Mouse (Mus musculus): ENCODE measurements at regions not wholly inside any gene's neighbourhood (a gene's known extent, or its start where the extent isn't known, plus 50 kb on each side); places are given as distances from the start of the nearest gene placed in this dataset.

DNA sequence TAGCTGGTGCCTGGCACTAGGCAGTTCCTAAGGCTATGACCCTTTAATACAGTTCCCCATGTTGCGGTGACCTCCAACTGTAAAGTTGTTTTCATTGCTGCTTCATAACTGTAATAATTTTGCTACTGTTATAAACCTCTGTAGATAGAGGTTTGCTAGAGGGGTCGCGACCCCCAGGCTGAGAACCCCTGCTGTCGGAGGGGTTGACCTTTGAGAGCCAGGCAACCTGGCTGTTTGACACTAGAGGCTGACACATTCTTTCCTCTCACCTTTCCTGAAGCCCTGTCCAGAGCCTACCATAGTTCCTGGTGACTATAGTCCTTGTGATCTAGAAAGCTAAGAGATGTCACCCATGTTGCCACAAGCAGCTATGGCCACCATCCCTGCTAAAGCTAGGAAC is 272.9 kb downstream of the Matn1 start:
- DNase-seq = no peak

DNA sequence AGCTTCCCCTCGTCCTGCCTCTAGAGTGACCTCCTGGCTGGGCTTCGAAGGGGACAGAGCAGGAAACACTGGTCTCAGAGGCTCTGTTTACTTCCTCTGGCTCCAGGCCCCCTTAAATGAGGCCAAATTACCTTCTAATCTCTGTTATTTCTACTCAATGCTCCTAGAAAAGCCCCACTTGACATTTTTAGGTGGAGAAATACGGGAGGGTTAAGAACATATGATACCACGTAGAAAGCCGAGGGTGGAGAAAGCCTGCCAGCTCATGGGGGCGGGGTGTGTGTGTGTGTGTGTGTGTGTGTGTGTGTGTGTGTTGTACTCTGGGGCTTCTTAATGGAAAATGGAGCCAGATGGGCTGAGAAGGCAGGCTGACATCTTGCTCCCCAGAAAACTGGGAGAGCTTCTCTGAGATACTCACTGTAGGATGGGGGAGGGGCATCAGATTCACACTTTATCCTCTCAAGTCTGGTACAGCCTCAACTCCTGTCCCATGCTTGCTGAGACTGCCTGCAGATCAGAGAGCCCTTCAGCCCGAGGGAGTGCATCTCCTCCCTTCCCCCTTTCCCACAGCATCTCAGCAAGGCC is 273.5 kb downstream of the Matn1 start:
- DNase-seq = no peak

DNA sequence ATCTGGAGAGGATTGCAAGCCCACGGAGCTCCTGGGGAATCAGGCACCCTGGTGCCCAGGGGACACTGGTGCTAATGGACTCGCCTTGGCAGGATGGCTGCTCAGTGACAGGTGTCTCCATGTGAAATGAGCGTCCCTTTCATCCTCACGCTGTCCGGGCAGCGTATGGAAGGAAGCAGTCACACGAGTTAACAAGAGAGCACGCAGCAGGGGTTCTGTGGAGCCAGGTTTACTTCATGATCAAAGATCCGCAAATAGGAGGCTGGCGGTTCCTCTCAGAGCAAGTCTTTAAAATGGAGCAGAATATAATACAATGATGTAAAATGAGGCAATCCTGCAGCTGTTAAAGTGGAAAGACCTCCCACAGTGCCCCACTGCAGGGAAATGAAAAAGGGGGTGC is 276.8 kb downstream of the Matn1 start:
- DNase-seq = no peak

DNA sequence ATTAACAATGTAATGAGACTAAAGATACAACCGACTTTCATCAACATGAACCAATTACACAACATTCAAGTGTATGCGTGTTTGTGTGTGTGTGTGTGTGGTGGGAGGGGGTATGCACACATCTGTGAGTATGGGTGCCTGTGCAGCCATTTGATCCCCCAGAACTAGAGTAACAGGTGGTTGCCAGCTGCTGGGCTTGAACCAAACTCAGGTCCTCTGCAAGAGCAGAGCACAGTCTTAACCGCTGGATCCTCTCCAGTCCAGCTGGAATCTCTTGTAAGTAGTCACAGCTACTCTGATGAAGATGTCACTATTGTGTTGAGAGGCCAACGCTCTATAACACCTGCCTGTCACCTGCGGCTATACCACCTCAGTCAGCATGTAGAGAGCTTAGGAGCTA is 286.2 kb downstream of the Matn1 start:
- no peak for DNase-seq

DNA sequence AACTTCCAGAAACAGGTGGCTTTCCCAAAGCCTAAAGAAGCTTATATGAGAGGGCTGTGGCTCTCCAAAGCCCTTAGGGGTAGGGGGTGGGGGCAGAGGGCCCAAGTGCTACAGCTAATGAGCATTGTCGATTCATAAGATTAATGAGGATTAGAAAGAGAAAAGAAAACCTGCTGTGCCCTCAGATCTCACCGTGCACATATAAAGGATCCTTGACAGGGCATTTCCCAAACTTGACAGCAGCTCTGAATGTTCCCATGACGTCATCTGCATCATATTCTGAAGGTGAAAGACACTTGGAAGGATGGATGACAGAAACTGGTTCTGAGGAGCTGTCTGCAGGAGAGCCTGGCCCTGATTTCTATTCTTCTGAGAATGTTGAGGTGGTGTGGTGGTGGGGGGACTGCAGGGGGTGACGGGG is 292.4 kb downstream of the Matn1 start:
- no peak for DNase-seq

DNA sequence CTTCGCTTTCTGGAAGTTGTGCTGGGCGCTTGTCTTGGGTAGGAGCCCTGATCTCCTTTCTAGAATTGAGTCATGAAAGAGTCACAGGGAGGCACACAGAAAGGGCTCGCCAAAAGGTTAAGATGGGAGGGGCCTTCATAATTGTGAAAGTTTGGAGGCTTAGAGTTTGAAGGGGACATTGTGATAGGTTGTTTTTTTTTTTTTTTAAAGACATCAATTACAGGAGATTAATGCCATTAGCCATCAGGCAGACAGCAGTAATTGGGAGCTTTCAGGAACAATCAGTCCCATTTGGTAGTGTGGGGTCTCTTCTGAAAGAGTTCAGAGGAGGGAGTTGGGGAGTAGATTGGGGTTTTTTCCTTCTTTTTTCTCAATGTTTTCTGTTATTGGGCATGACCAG is 294.4 kb downstream of the Matn1 start:
- DNase-seq = no peak

DNA sequence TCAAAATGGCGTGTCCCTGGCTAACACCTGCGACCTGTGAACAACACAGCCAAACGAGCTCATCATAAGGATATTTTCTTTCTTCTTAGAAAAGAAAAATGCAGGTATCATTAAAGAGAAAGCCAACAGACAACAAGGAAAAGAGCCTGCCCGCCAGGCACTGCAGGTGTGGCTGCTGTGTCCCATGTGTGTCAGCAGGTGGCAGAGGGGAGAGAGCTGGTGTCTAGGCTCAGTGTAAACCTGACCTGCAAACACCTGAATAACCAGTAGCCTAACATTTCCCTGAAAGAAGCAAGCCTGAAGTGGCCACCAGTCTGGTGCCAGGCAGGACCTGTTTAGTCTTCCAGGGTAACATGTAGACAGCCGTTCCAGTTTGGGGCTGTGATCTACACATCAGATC is 294.9 kb downstream of the Matn1 start:
- DNase-seq = no peak

DNA sequence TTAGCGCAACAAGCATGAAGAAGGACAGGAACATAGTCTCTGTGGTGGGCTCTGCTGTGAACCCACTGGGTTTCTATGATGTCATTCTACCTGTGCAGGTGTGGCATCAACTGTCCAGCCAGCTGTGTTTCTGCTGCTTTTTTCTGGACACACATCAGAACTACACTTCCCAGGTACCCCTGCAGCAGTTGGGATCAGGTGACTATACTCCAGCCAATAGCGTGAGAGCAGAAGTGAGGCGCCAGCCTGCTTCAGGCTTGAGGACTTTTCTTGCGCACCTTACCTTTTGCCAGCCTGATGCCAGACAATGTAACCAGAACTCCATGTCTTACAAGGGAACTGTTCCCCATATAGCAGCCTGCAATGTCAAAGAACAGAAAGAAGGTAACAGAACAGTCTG is 296.3 kb downstream of the Matn1 start:
- no peak for DNase-seq

DNA sequence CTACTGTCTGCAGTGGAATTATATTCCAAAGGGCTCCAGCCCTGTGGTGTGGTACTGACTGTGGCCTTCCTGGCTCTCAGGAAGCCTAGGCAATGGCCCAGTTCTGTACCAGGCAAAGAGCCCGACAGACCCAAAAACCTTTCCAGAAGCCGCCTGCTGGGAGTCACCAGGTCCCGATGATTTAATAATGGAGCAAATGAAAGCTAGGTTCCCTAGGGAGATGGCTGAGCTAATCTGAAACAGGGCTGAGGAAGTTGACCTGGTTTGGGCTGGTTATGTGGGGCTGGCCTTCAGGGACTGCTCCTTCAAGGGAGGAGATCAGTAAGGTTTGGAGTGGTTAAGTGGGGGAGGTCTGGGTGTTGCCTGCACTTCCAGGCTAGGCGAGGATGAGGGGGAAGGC is 298.1 kb downstream of the Matn1 start:
- no peak for DNase-seq

DNA sequence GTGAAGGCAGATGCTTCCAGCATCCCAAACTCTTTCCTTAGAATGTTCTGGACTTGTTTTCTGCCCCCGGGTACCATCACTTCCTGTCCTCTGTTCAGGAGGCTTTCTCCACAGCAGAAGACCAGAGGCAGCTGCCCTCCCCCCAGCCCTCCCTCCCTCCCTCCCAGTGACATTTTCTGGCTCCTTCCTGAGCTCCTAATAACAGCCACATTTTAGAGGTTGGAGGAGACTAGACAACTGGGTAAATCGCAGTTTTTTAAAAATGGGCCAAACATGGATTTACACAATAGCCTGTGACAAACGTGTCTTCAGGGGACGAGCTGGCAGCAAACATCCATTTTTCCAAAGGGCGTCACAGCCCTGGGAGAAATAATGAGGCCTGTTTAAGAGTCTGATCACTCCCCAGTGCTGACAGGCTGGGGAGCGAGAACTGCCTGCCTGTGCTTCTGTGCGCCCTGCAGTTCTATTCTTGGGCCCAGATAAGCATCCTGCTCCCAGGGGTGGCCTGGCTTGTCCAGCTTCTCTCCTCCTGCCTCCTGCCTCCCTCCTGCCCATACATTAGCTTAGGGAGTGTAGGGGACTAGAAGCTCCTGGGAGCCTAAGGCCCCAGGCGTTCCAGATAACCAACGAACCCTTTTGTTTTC is 299.7 kb downstream of the Matn1 start:
- DNase-seq = no peak

DNA sequence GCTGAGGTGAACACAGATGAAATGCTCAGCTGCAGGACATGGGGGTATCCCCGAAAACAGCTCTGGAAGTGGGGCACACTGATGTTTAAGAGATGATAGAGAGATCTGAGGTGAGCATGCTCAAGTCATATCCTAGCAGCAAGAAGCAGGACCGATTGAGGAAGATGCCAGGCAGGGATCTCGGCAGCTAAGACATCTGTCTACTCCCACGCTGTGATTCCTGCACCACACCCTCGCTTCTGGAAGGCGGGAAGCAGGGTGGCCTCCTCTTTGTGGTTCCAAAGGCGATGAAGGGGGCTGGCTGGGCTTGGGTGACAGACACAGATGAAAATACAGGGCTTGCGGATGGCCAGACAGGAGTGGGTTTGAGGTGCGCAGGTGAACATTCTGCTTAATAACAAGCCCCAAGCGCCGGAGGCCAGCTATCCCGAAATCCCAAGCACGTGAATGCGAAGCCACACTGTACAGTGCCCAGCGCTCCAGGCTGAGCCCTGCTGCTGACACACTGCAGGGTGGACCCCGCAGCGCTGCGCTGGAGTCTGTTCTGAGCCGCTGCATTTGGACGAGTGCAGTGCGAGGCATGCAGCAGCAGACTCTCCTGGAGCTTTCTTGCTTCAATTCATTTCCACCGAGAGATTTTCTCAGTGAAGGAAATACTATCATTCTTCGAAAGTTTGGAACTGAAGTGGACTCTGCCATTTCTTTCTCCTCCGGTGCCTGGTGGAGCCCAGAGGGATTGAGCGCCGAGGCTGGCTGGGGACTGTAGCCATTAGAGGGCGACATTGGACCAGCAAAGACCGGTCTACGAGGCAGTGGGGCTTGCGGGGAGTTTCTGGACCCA is 308.6 kb downstream of the Matn1 start:
- DNase-seq = no peak

DNA sequence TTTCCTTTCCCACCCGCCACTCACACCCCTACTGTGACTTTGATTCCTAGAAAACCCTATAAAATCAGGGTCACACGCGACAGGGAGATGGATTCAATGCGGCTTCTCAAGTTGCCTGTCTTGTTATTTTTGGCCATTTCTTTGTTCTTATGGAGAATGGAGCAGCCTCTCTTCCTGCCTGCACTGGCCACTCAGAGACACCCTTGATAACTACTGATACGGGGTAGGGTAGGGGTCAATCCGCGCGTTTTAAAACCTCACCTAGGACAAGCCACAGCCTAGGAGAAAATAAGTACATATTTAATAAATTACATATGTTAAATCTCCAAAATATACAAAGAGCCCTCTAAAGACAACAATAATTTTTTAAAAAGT is 309.2 kb downstream of the Matn1 start:
- no peak for DNase-seq

DNA sequence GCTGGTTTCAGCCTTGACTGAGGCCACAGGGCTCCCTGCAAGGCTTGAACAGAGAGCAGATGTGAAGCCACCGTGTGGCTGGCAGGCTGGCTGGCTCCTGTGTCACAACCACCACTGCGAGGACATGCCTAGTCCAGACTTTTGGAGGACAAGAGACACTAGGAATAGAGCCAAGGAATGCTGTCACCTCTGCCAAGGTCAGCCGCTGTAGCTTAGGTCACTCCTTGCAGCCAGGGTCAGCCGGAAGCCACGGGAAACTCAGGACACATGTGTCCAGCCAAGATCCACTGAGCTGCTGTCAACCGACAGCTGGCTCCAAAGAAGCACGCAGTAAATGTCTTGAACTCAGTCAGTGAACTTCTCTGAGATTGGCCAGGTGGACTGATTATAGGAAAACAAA is 310.1 kb downstream of the Matn1 start:
- DNase-seq = no peak

DNA sequence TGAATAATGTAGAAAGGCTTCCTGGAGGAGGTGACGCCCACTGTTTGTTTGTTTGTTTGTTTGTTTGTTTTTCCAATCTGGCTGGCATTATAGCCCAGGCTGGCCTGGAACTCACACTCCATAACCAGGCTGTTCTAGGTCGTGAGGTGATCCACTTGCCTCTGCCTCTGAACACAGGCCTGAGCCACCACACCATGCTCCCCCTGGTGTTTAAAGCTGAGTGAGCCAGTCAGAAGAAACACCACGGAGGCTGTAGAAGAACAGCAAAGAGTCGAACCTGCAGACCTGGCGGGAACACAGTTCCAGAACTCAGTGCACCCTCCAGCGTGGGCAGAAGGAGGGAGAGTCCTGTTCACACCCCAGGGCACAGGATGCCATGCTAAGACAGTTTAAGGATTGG is 310.5 kb downstream of the Matn1 start:
- no peak for DNase-seq

DNA sequence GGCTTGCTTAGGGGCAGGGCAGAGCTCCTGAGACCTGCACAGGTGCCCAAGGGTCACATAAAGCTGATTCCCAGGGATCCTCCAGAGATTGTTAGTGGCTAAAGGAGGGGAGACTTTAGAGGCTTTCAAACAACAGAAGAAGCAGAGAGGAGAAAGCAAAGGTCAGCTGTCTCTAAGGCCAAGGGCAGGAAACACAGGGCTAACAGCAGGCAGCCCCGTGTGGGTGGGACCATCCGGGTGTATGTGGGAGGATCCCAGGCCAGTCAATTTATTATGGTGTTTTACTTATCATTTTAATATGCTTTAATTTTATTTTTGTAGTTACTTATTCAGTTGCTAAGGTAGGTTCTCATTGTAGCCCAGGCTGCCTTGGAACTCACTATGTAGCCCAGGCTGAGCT is 317.1 kb downstream of the Matn1 start:
- no peak for DNase-seq

DNA sequence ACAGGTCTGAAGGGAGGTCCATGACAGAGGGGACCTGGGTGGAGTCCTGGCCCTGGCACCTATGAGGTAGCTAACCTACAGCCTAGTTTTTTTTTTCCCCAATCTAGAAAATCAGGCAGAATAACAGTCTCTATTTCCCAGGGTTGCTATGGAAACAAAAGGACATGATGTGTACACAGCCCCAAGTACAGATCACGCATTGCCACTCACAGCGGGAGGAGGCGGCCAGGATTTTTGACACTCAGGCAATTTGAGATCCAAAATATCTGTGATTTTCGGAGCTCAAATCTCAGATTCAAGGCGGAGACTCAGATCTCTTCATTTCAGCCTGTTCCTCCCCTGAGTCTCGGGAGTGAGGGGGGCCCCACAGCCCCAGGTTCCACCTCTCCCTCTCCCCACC is 318.7 kb downstream of the Matn1 start:
- DNase-seq = no peak

DNA sequence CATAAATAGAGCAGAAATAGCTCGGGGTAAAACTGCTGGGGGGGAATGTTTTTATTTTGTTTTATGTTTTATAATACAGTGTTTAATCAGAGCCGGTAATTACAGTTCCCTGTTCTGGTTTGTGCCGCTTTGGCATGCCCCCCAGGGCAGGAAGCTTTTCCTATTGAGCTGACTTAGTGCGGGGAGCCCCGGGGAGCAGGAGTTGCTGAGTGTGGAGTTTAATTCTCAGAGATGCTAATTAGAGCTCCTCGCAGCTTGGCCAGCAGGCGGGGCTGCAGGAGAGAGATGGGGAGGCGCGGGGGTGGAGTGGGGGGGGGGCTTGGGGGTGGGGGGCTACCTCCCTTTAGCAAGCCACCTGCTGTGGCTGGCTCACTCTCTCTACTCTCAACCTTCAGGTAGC is 322.6 kb downstream of the Matn1 start:
- DNase-seq = no peak

DNA sequence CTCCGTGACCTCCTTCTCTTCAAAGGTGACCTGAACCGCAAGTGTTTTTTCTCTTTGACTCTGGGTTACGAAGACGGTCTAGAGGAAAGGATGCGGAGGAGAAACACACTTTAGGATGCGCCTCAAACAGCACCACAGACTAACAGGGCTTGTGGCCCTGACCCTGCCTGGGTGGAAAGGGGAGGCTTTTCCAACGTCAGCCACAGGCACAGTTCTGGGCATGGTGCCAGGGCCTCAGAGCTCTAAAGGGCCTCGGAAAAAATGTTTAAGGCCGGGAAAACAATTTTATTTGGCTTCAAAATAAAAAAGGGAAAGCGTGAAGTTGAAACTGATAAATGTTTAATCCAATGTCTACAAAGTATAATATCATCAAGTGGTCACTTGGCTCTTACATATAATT is 323.6 kb downstream of the Matn1 start:
- DNase-seq = no peak

DNA sequence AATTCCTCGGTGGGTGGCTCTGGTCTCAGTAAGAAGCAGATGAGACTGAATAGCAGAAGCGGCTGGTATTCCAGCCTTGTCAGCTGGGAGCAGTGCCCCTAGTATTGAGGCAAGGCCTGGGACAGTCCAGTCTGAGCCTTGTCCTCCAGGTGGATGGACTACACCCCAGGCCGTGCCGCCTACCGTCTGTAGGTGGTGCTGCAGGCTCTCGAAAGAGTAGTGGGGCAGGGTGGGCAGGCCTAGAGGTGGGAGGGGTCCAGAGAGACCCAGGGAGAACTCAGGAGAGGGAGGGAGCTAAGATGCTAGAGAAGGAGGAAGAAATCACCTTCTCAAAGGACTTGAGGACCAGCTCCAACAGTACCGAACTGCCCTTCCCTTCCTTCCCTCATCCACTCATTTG is 326.0 kb downstream of the Matn1 start:
- no peak for DNase-seq

DNA sequence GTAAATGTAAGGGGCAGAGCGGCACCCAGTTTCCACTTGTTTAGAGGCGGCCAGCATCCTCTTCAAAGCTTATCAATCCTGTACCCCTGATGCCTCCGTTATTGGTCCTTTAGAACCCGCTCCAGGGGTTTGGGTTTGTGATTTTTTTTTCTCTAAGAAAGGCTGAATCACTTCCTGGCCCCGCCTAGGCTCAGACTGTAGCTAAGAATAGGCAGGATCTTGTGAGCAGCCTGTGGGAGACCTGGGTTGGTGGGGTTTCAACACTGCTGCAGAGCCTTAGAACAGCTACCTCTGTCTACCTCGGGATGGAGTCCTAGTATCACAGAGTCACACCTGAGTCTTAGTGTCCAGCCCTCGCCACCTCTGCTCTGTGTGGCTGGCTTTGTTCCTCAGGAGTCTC is 327.9 kb downstream of the Matn1 start:
- DNase-seq = no peak

DNA sequence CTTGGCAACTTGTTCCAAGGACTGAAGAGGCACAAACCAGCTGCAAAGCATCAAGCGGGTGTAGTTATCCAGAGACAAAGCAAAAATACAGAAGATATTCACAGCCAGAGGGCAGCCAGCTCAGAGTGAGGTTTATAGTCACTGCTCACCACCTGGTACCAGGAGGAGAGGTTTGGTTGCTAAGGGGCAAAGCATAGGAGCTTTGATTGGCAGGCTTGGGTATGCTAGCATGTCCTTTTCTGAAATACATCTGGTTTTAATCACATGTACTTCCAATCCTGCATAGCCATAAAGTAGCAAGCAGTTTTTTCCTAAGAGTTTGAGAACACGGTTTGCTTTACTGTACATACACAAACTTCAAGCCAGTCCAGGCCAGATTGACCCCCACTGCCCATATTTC is 349.4 kb downstream of the Matn1 start:
- DNase-seq = no peak

DNA sequence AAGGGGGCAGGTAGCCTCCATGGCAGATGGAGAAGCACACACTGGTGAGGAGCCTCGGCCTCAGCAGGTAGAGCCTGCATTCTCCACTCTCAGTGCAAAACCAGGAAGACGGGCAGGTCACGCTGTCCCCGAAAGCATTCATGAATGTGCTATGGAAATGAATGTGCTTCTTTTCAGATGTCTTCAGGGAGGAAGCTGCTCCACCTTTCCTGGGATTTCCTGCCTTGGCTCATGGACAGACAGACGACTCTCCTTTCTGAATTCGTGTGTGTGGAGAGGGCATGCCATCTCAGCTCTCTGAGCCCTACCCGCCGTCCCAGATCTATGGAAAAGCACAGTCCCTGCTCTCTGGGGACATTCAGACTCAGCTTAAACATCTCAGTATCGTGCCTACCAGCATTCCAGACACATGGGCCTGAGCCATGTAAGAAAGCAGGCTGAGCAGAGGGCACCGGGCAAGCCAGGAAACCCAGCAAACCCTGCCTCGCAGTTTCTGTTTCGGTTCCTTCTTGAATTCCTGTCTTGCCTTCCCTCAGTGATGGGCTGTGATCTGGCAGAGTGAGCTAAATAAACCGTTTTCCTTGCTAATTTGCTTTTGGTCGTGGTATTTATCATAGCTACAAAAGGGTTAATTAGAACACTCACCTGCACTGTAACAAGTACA is 354.0 kb downstream of the Matn1 start:
- no peak for DNase-seq

DNA sequence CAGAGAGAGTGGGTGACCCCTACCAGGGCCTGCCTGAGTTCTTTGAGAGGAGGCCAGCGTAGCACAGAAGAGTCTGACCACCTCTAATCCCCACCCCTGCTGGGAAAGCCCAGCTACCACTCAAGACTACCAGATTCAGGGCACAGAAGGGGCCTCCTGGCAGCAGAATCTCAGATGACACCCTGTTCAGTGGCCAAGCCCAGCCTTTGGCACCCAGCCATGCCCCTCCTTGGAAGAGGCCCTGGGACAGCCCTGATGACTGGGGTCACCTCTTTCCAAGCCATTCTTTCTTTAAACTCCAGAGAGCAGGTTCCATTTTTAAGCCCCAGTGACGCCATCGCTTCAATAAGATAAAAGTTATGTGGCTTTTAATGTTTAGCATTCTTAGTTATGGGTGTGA is 359.8 kb downstream of the Matn1 start:
- no peak for DNase-seq

DNA sequence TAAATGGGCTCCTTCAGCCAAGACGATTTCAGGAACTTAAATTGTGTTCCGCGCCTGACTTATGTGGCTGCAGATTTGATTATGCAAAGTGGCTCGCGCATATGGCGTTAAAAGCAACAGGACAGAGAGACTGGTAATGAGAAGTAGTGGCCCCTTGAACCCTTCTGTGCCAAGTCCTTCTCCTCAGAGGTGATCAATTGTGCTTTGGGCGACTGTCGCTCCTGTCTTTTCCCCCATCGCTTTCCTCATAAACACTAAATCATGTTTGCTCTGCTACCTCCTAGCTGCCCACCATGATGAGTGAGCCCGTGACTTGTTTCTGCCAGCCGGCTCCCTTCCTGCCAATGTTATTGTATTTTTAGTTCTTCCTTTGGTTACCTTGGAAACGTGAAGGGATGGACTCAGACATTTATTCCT is 360.2 kb downstream of the Matn1 start:
- no peak for DNase-seq

All from thymus, postnatal 25 days (tissue).